Mouse (Mus musculus): ENCODE measurements around the gene Ldlrad2. TPM values are rescaled to one million over a fixed set of nuclear protein-coding genes. Genes with fewer than 3 reads are reported as not detected.

Ldlrad2 gene
- polyA plus RNA-seq, 1 experiment from 2014 or later, result not detected

- no peaks in the 10 kb centered on the region for H3K27me3 ChIP-seq (replicated peaks)
- no peak for ATAC-seq (ENCODE audit: low FRiP score, low read depth)
- H3K36me3 ChIP-seq, result peaks cover 42% of the 10 kb centered on the region
- H3K4me1 ChIP-seq, result no peaks in the 10 kb centered on the region
- H3K9me3 ChIP-seq, result no peaks in the 10 kb centered on the region
- H3K4me2 ChIP-seq (replicated peaks), result no peak overlapping the region
- no peak overlapping the region for H3K9ac ChIP-seq
- H3K4me3 ChIP-seq, result no peak overlapping the region
- H3K27ac ChIP-seq, result no peak overlapping the region
- 92% methylated on average over 10 of the region's 10 CpGs for WGBS
These were observed 31.4 kb downstream of the Ldlrad2 start for GRCm38 (mm10) chr4:137542968-137543367.

DNA sequence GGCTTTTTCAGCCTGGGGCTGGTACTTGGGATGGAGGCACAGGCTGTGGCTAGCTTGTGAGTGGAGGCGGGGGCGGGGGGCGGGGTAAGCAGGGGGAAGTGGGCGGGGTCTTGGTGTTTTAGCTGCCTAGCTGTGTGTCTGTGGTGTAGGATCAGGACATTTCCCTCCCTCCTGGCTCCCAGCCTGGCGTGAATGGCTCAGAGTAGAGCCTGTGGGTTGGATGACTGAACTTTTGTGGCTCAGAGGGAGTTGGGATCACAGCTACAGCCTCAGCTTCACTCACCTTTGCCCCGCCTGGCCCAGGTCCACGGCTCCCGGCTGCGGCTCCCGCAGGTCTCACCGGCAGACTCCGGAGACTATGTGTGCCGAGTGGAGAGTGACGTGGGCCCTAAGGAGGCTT is 34.0 kb downstream of the Ldlrad2 start:
- Histone ChIP-seq H3K27ac (no peak overlapping the region), H3K36me3 (peaks cover 23% of the 10 kb centered on the region), H3K27me3 (replicated peaks) (no peaks in the 10 kb centered on the region), H3K4me3 (no peak overlapping the region), H3K9ac (no peak overlapping the region), H3K4me1 (no peaks in the 10 kb centered on the region), H3K9me3 (no peaks in the 10 kb centered on the region), H3K4me2 (replicated peaks) (no peak overlapping the region)
- no peak for ATAC-seq (ENCODE audit: low FRiP score, low read depth)
- WGBS, result 76% methylated on average over 14 of the region's 14 CpGs

DNA sequence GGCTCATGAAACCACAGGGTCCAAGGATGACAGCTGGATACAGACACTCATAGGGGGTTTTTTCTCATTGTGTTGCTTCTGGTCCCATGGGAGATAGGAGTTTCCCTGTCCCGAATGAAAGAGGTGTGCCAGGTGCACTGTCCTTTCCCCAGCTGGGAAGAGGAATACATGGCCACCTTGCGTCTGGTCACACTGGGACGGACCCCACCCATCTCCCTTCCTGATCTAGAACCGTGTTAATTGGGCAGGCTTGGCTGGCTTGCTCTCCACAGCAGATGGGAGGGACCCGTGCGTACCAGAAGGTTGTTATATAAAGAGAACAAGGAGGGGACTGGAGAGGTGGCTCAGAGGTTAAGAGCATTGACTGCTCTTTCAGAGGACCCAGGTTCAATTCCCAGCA is 46.5 kb downstream of the Ldlrad2 start:
- Histone ChIP-seq H3K36me3 (peaks cover 14% of the 10 kb centered on the region), H3K27ac (no peak overlapping the region), H3K4me2 (replicated peaks) (no peak overlapping the region), H3K9ac (no peak overlapping the region), H3K9me3 (no peaks in the 10 kb centered on the region), H3K4me1 (peaks cover 6% of the 10 kb centered on the region; the same call in 1 of the 2 replicates), H3K4me3 (no peak overlapping the region), H3K27me3 (replicated peaks) (no peaks in the 10 kb centered on the region)
- 83% methylated on average over 6 of the region's 6 CpGs for WGBS
- ATAC-seq (ENCODE audit: low FRiP score, low read depth), result no peak

GRCm38 (mm10) chr4:137527368-137527767 is 47.0 kb downstream of the Ldlrad2 start:
- Histone ChIP-seq H3K27ac (no peak overlapping the region), H3K4me2 (replicated peaks) (no peak overlapping the region), H3K27me3 (replicated peaks) (no peaks in the 10 kb centered on the region), H3K9ac (0 out of 2 replicates have a peak overlapping the region, but pooled peaks have one; percentile 13), H3K4me3 (no peak overlapping the region), H3K9me3 (no peaks in the 10 kb centered on the region), H3K4me1 (peaks cover 6% of the 10 kb centered on the region; the same call in 1 of the 2 replicates), H3K36me3 (peaks cover 18% of the 10 kb centered on the region)
- WGBS, result 61% methylated on average over 4 of the region's 4 CpGs
- ATAC-seq (ENCODE audit: low FRiP score, low read depth), result no peak

GRCm38 (mm10) chr4:137525426-137525825 is 48.9 kb downstream of the Ldlrad2 start:
- no peaks in the 10 kb centered on the region for H3K27me3 ChIP-seq (replicated peaks)

More at GRCm38 (mm10) chr4:137525426-137525825, 48.9 kb downstream of the Ldlrad2 start:
- Histone ChIP-seq H3K4me2 (replicated peaks) (no peak overlapping the region), H3K27ac (no peak overlapping the region), H3K9me3 (no peaks in the 10 kb centered on the region), H3K9ac (no peak overlapping the region), H3K36me3 (peaks cover 24% of the 10 kb centered on the region), H3K4me3 (no peak overlapping the region), H3K4me1 (peaks cover 6% of the 10 kb centered on the region; the same call in 1 of the 2 replicates)
- ATAC-seq (ENCODE audit: low FRiP score, low read depth), result no peak
- 91% methylated on average over 1 of the region's 1 CpGs for WGBS

Small RNA genes lying within 50 kb of the gene (microRNA-seq; reads per million reads assigned to microRNA genes)
- gene Mir7018, result 1.3 reads per million

Other genes starting within 250 kb of the Ldlrad2 start
- gene Cdc42, start 216.8 kb downstream of the Ldlrad2 start, polyA plus RNA-seq (2016; fragmentation: Nextera tagmentation; extraction: Ambion mirVana), result 665 and 674 TPM in 2 replicates
- not detected in 2 replicates for gene Cela3a, start 164.8 kb downstream of the Ldlrad2 start, polyA plus RNA-seq (2016; fragmentation: Nextera tagmentation; extraction: Ambion mirVana)
- gene Cela3b, start 144.0 kb downstream of the Ldlrad2 start, polyA plus RNA-seq (2016; fragmentation: Nextera tagmentation; extraction: Ambion mirVana), result not detected in 2 replicates
- gene 1700013G24Rik, start 121.3 kb downstream of the Ldlrad2 start, polyA plus RNA-seq (2016; fragmentation: Nextera tagmentation; extraction: Ambion mirVana), result not detected in 2 replicates
- 11.3 and 12.4 TPM in 2 replicates for gene Hspg2, start 105.8 kb downstream of the Ldlrad2 start, polyA plus RNA-seq (2016; fragmentation: Nextera tagmentation; extraction: Ambion mirVana)
- gene Usp48, start 19.2 kb upstream of the Ldlrad2 start, polyA plus RNA-seq (2016; fragmentation: Nextera tagmentation; extraction: Ambion mirVana), result 76.5 and 79.0 TPM in 2 replicates
- 18.3 and 24.7 TPM in 2 replicates for gene Rap1gap, start 90.2 kb upstream of the Ldlrad2 start, polyA plus RNA-seq (2016; fragmentation: Nextera tagmentation; extraction: Ambion mirVana)
- 4.5 and 6.5 TPM in 2 replicates for gene Alpl, start 221.8 kb upstream of the Ldlrad2 start, polyA plus RNA-seq (2016; fragmentation: Nextera tagmentation; extraction: Ambion mirVana)